Mouse (Mus musculus) splenic B cell, adult 2 months (primary cell): ENCODE measurements around the gene Surf4.

Experiments
- DNase-seq: peaks from one replicate; pipeline ENCODE4 v3.0.0-alpha.2; 2011; ENCODE audit warnings: low read depth, low spot score
- H3K27me3 ChIP-seq: 2 replicates; pipeline ENCODE4 v1.6.1; 2012; ENCODE audit warnings: mild to moderate bottlenecking, low read length, moderate library complexity, mixed read lengths; ENCODE audit not compliant: control insufficient read depth, poor library complexity, insufficient read depth, severe bottlenecking
- H3K36me3 ChIP-seq: 2 replicates; pipeline ENCODE4 v1.6.1; 2012; ENCODE audit warnings: mild to moderate bottlenecking, low read length, moderate library complexity, mixed read lengths; ENCODE audit not compliant: control insufficient read depth, poor library complexity, insufficient read depth, severe bottlenecking

The Surf4 gene

DNA sequence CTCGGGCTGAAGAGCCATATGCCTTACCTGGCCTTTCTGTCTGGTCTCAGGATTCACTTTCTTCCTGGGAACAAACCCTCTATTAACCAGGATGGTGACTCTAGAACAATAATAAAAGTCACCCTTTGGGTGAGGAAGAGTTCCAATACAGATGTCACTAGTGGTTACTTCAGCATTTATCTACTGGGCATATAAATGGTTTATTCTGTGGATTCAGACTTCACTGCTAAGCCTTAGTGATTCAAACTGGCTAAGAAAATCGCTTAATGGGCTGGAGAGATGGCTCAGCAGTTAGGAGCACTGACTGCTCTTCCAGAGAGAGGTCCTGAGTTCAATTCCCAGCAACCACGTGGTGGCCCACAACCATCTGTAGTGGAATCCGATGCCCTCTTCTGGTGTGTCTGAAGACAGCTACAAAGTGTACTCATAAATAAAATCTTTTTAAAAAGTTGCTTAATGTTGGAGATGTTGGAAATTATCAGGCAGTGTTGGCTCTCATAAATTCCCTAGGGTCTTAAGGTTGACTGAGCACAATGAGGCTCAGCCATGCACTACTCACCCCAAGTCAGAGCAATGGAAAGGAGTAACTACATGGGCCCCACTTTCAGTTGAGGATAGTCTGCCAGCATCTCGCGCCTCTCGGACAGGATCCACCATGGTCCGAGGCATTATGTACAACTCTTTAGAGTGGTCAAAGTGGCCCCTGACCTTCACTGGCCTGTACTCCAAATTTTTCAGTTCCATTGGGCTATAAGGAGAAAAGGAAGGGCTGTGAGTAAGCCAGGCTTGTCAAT, 19.4 kb downstream of the Surf4 start:
- Histone ChIP-seq H3K36me3 (peaks cover 14% of the 10 kb centered on the region), H3K27me3 (no peaks in the 10 kb centered on the region)
- no peak for DNase-seq

DNA sequence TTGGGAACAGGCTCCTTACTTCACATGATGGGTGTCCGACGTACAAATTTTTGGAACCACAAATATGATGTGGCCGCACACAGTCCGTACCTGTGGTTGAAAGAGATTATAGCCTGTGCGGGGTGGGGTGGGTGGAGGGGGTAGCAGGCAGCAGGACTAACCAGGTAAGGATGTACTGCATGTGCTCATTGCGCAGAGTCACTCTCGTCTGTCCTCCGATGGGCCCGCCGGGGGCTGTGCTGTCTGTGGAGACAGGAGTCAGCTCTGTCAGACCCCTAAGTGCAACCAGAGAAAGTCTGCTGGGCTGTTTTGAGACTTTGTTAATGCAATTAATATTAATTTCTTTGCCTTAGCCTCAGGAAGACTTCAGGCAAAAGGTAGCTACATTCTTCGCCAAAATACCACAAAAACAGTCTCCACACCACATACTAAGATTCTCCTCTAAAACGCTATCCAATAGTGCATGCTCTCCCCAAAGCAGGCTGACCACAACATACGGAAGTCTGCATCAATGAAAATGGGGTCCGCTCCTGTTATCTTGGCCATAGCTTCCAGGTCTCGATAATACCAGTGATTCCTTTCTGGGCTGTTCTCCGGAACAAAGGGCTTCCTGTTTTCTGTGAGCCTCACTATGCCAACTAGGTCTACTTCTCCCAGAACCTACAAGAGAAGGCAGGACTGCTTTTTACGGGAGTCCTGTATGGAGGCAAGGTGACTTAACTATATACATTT, 20.1 kb downstream of the Surf4 start:
- no peak for DNase-seq
- no peaks in the 10 kb centered on the region for H3K27me3 ChIP-seq
- H3K36me3 ChIP-seq = peaks cover 14% of the 10 kb centered on the region

DNA sequence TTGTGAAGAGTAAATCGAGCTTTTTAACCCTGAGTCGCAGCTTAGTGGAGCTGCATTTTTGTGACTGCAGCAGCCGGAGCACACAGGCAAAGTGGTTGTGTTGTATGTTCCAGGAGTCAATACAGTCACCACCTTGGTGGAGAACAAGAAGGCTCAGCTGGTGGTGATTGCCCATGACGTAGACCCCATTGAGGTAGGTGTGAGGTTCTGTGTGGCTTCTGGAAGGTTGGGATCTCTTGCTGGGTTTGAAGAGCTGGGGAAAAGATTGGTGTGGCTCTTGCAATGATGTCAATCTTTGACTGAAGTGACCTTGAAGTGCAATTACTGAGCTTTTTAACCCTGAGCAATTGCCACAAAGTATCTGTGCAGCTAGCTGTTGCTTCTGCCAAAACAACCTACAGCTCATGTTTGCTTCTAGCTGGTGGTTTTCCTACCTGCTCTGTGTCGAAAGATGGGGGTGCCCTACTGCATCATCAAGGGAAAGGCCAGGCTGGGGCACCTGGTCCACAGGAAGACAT, 21.4 kb downstream of the Surf4 start:
- H3K27me3 ChIP-seq = no peaks in the 10 kb centered on the region
- H3K36me3 ChIP-seq = peaks cover 14% of the 10 kb centered on the region
- DNase-seq = no peak

DNA sequence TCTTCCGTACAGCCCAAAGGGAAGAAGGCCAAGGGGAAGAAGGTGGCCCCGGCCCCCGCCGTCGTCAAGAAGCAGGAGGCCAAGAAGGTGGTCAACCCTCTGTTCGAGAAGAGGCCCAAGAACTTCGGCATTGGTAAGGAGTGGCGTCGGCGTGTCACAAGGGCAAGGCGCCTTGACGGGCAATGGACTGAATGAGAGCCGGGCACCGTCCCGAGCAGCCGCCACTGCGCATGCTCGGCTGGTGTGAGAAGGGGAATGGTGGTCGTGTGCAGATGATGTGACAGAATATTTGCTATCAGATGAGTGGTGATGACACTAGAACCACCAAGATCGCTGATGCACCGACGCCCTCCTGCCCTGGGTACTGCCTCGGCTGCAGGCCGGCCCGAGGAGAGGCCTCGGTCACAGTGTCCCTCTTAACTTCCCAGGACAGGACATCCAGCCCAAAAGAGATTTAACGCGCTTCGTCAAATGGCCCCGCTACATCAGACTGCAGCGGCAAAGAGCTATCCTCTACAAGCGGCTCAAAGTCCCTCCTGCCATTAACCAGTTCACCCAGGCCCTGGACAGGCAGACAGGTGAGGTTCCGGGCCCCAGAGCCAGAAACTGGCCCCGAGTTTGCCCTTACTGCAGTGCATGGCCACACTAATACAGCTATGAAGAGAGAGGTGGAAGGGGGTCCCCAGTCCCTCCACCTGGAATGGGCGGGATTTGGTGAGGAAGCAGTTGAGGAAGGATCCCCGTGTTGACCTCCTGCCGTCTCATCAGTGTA, 22.5 kb downstream of the Surf4 start:
- peak; percentile 65 for DNase-seq
- Histone ChIP-seq H3K27me3 (no peaks in the 10 kb centered on the region), H3K36me3 (peaks cover 14% of the 10 kb centered on the region)

DNA sequence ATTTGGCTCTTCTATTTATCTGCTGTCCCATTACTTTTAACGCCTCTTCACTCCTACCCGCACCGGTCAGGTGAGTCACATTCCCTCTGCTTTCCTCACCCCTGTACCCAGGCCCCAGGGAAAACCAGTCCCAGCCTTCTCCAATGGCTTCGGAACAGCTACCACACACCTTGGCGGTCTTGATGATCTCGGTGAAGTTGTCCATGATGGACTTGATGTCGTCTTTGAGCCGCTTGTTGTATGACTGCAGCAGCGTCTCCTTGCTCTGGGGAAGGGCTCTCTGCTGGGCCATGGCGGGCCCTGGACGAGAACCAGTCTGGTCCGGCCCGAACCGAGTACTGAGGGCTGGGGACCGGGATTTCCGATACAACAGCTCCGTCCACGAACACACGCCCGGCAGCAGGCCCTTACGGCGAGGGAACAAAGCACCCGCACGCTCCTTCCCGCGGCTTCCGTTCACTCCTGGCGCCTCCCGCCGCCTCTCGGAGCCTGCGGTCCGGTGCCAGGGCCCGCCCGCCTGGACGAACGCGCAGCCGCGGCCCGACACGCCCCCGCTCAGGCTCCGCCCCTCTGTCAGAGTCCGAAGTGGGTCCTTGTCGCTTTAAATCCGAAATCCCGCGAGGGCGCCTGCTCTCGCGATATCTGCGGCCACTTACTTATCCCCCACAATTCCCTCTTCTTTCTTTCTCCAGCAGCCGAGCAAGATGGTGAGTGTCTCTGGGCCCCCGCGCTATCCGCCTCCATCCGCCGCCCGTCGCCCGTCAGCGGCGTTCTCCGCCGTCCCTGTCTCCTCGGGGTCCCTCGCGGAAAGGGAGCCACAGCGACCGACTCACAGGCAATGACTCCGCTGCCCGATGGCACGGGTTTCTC, 23.4 kb downstream of the Surf4 start, which contains the start of the genes Med22 and Rpl7a:
Med22 (minus strand) TSS at position 554 of the 870 bp plus-strand sequence.
Rpl7a (plus strand) TSS at position 641 of the 870 bp plus-strand sequence.
- peak; percentile 99 for DNase-seq
- Histone ChIP-seq H3K36me3 (peaks cover 14% of the 10 kb centered on the region), H3K27me3 (no peaks in the 10 kb centered on the region)

DNA sequence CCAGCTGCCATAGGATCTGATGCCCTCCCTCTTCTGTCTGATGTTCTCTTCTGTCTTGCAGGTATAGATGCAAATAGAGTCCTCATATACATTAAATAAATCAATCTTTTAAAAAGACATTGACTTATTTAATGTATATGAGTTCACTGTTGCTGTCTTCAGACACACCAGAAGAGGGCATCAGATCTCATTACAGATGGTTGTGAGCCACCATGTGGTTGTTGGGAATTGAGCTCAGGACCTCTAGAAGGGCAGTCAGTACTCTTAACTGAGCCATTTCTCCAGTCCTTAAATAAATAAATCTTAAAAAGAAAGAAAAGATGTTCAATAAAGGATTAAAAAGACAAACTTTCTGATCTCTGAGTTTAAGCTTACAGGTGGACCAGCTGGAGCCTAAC, 24.3 kb downstream of the Surf4 start:
- Histone ChIP-seq H3K36me3 (peaks cover 14% of the 10 kb centered on the region), H3K27me3 (no peaks in the 10 kb centered on the region)
- DNase-seq = no peak

DNA sequence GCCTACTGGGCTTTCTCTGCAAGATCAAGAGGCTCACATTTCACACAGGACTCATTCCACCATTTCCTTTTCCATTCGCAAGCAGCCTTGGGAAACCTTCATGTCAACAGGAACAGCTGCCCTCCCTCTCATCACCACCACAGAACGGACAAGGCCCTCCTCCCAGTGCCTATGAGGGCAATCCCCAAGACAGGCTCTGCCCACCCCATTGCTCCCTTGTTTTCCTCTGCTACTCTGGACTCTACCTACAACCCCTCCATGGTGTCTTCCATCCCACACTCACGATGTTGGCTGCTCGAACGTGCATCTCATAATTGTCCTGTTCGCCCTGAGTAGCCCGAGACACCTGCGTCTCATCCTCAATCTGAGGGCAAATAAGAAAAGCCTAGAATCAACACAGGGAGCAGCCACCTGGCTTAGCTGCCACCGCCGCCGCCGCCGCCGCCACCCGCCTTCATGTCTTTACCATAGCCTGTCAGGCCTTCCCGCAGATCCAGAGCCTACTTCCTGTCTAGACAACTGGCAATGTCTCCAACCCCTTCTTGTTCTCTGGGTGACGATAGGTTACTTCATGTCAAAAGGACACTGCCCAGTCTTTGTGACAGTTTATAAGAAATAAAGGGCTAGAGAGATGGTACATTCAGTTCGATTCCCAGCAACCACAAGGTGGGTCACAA, 24.9 kb downstream of the Surf4 start:
- Histone ChIP-seq H3K36me3 (peaks cover 13% of the 10 kb centered on the region), H3K27me3 (no peaks in the 10 kb centered on the region)
- no peak for DNase-seq

DNA sequence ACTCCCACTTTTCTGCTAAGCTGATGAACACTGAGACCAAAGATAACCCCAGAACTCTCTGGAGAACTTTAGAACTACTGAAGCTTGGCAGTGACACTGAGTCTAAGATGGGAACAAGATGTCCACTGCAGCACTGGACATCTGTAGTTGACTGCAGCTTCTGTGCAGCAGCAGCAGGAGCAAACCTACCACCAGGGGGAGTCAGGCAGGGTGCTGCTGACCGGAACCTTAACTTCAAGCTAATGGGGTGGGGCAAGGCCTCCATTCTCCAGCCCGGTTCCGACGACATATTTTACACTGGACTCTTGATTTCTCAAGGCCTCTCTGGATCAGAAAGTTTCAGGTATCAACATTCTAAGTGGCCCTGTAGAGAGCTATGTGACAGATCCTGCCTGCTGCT, 26.6 kb downstream of the Surf4 start:
- Histone ChIP-seq H3K27me3 (no peaks in the 10 kb centered on the region), H3K36me3 (peaks cover 5% of the 10 kb centered on the region)
- DNase-seq = peak; percentile 75

DNA sequence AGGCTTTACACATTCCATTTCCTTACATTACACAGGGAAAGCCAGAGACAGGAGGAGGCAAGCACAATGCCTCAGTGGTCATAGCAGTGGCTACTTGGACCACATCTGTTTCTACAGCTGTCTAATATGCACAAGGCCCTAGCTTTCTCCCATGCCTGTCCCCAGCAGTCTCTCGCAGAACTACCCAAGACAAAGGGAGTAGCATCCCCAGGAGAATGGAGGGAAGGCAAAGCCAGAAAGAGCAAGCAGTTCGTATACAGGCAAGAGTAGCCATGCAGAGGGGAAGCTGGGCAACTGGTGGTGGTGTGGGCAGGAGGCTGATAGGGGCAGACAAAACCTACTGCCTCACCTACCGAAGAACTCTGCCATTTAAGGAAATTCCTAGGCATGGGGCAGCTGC, 27.3 kb downstream of the Surf4 start:
- DNase-seq = no peak
- Histone ChIP-seq H3K27me3 (no peaks in the 10 kb centered on the region), H3K36me3 (peaks cover under 1% of the 10 kb centered on the region)

DNA sequence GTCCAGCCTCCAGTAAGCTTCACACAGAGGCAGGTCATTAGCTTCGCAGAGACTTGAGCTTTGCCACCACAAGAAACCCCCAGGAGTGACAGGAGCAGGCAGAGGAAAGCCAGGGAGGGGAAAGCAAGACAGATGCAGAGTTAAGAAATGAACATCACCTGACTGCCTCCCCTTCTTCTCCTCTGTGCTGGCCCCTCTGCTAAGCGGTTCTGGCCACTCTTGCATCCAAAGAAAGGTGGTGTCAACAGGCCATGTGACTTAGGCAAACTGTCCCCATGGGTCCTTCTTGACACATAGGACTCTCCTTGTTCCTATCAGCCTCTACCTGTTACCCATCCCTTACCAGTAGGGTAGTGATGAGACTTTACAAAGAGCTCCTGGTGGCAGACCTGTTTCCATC, 27.8 kb downstream of the Surf4 start:
- DNase-seq = no peak

DNA sequence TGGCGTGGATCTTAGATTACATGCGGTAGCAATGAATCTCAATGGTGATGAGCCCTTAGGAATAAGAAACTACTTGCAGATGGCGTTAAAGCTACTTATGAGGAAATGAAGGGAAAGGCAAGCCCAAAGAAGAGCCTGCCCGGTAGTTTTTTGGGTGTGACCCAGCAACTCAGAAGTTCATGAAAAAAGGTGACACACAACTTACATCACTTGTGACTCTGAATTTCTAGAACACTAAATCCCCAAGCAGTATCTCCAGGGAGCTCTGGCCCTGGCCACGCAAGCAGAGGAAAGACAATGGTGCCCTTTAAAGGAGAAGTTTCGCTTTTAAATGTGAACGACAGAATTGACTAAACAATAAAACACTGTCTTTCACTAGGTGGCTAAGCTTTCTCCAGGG, 30.4 kb downstream of the Surf4 start:
- peak; percentile 28 for DNase-seq
- Histone ChIP-seq H3K27me3 (no peaks in the 10 kb centered on the region), H3K36me3 (0 out of 2 replicates have a peak, but pooled peaks cover 2% of the 10 kb centered on the region)

More for the DNA sequence above, 27.8 kb downstream of the Surf4 start:
- no peaks in the 10 kb centered on the region for H3K36me3 ChIP-seq
- no peaks in the 10 kb centered on the region for H3K27me3 ChIP-seq

DNA sequence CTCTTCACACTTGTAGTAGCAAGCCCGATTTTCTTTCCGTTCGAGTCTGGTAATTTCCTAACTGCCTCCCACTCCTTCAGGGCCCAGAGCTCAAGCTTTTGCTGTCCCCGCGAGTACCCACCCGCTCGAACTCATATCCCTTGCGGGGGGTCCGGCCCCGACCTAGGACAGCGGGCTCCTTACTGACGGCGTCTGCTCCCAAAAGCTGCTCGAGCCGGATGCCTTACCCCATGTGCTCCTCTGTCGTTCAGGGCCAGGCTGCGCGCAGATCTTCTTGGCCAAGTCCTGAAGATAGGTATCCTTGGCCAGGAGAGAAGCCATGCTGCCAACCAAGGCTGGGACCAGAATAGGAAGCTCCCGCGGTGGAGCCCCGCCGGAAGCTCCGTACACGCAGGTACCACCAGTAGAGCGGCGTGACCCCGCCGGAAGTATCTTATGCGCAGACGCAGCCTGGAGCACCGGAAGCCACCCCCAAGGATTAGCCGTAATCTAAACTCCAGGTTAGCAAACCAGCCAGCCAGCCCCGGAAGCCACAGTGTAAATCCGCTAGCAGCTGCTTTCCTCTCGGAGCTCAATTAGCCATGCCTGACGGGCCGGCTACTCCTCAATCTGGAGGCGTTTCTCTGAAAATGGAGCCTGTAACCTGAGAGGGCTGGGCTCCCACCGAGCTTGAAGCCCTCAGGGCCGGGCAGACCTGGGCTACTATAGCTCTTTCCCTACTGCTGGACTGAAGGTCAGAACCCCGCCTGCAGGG, 31.1 kb downstream of the Surf4 start, which contains the start of gene Surf6:
Surf6 (minus strand) TSS at position 413 of the 754 bp plus-strand sequence.
- DNase-seq = peak; percentile 94
- Histone ChIP-seq H3K27me3 (no peaks in the 10 kb centered on the region), H3K36me3 (peaks cover 5% of the 10 kb centered on the region; the same call in 1 of the 2 replicates)
